Mouse (Mus musculus) left cerebral cortex, adult 18-20 months (tissue): ENCODE measurements around the gene Desi2. TPM values are rescaled to one million over a fixed set of nuclear protein-coding genes. Genes with fewer than 3 reads are reported as not detected.
"Not testable (repeated sequence)": the region's sequence is repeated elsewhere in the genome, so short reads cannot be mapped to it uniquely, and the experiment has no call there.

Experiments
- DNase-seq, 2 experiments: peaks; one replicate each; pipeline ENCODE4 v3.0.0; 2021 to 2022; ENCODE audit warnings: low spot score in 2 of 2, mixed read lengths in 1 of 2
- long read RNA-seq, 2 experiments: library from polyadenylated mRNA; stranded (forward); transcript quantifications; one replicate each; pipeline ENCODE4 v2.0.0; 2021
- total RNA-seq, 2 experiments: library from RNA; stranded (reverse); gene quantifications; 2 replicates each; pipeline ENCODE4 v1.2.3; 2021

Gene Desi2
- 10 to 100 TPM; 16.4 to 18.3 TPM for total RNA-seq
- long read RNA-seq, experiment 1, full-length matches to known transcripts: 21 of 25 reads
- long read RNA-seq, experiment 1, partial matches to known transcripts: 0 of 25 reads
- long read RNA-seq, experiment 1, other reads (novel, unspliced or antisense): 4 of 25 reads
- long read RNA-seq, experiment 2, full-length matches to known transcripts: 13 of 16 reads
- long read RNA-seq, experiment 2, partial matches to known transcripts: 0 of 16 reads
- long read RNA-seq, experiment 2, other reads (novel, unspliced or antisense): 3 of 16 reads

- peak; percentile 84 to 92 for DNase-seq
Measured at GRCm38 (mm10) chr1:178187216-178187791, at the start of gene Desi2. Gene Desi2 (plus strand): TSS chr1:178187417.

GRCm38 (mm10) chr1:178146513-178146912, 40.7 kb upstream of the Desi2 start:
- peak in 1 of 2 experiments; percentile 12 for DNase-seq

DNA sequence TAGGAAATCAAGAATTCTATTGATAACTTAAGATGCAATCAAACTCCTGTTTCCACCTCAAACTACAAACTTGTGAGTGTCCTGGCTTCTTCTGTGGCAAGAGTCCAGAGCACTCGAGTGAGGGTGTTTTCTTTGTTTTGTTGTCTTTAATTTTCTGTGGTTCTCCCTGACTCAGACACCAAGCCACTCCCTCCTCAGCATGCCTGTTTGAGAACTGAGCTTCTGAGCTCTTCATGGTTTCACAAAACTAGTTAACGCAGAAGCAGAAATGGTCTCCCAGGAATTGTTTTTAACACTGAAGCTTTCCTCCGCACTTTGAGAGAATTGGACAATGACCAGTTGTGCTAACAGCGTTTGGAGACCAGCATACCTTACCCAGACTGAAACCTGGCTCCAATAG, 40.3 kb upstream of the Desi2 start:
- DNase-seq: not testable (repeated sequence)

DNA sequence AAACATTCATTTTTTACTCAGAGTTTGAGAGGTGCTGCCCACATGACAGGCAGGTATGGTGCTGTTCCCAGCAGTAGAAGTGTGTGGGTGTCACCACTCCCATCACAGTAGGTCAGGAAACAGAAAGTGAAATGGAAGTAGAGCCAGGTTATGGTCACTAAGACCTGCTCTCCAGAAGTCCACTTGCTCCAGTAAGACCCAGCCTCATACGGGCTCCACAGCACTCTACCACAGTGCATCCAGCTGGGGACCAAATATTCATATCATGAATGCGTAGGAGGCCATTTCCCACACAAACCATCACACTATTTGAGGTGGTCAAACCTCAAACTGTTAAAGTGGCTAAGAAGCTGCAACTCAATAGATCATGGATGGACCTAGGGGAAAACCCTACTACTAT, 5.0 kb upstream of the Desi2 start:
- DNase-seq: no peak

GRCm38 (mm10) chr1:178185591-178185990, 1.6 kb upstream of the Desi2 start:
- no peak for DNase-seq

- not testable (repeated sequence) for DNase-seq
Measured at GRCm38 (mm10) chr1:178187810-178188209, 593 bp downstream of the Desi2 start.

DNA sequence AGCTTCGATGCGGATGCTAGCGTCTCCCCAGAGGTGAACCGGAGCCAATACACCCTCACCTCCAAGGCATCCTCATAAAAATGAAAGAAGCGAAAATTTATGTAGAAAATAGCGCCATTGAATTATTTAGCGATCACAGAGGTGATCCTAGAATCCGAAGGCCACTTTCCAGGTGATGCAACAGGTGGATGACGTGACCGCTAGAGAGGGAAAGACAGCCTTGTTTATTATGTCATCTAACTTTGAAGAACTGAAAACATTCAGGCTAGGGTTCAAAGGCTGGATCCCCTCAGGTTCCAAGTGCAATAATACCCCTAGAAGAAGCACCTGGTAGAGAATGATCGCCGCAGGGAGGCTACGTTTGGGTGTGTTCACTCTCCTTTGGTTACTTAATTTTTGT, 1.2 kb downstream of the Desi2 start:
- DNase-seq: no peak

- no peak for DNase-seq
Measured at GRCm38 (mm10) chr1:178205701-178206325, 18.6 kb downstream of the Desi2 start.

- not testable (repeated sequence) for DNase-seq
Measured at GRCm38 (mm10) chr1:178207856-178208255, 20.6 kb downstream of the Desi2 start.

DNA sequence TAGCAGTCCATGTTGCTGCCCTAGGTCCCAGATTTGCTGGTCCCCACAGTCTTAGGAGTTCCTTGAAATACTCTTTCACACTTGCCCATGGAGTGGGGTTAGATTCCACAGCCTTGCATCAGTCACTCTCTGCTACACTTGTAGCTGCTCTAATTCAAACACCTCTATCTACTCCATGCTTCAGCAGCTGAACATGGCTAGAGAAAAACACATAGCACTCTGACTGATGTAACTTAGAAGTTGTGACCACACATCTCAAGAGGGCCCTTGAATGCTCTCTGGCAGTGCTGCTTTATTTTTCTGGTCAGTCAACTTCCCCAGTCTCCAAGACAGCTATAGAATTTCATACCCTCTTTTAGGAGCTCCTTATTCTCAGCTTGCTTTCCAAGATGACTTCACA, 22.7 kb downstream of the Desi2 start:
- DNase-seq: no peak

DNA sequence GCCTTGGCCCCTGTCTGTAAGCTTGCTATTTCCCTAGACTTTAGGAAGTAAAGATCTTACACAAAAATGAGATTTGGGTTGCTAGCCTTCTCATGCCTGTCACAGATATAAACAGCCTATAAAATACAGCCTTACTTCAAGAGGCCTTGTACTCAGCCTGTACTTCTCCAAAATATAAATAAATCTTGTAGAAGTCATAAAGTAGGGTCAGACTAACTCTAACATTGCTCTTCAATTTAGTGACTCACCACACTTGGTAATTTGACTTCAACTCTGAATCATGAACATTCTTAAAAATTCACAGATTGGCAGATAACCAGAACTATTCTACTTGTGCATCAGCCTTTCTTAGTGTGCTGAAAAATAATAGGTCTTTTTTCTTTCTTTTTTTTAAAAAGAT, 29.9 kb downstream of the Desi2 start:
- no peak for DNase-seq

- DNase-seq: no peak
Measured at GRCm38 (mm10) chr1:178218305-178218704, 31.1 kb downstream of the Desi2 start.

- no peak for DNase-seq
Measured at GRCm38 (mm10) chr1:178219166-178220077, 32.2 kb downstream of the Desi2 start.

GRCm38 (mm10) chr1:178228888-178229287, 41.7 kb downstream of the Desi2 start:
- not testable (repeated sequence) for DNase-seq

GRCm38 (mm10) chr1:178234109-178234508, 46.9 kb downstream of the Desi2 start:
- DNase-seq: no peak

GRCm38 (mm10) chr1:178235919-178236466, 48.8 kb downstream of the Desi2 start:
- no peak for DNase-seq

- DNase-seq: no peak
Measured at GRCm38 (mm10) chr1:178238676-178239075, 51.5 kb downstream of the Desi2 start.

DNA sequence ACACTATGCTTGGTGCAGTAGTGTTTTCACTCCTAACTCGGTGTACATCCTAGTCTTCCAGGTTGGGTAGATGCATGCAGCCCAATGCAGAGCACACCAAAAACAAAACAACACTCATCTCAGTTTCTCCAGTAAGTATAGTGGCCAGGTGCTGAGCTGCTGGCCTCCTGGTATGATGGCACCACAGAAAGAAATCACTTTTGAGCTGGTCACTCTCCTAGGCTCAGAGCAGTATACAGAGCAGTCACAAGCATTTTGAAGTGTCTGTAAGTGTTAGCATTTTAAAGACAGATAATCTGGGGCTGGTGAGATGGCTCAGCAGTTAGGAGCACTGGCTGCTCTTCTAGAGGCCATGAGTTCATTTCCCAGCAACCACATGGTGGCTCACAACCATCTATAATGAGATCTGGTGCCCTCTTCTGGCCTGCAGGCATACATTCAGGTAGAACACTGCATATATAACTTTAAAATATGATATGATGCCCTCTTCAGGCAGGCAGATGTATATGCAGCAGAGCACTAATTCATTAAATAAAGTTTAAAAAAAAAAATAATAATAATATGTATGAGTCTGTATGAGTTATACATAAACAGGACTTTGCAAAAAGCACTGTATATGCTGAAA, 54.8 kb downstream of the Desi2 start:
- DNase-seq: no peak

DNA sequence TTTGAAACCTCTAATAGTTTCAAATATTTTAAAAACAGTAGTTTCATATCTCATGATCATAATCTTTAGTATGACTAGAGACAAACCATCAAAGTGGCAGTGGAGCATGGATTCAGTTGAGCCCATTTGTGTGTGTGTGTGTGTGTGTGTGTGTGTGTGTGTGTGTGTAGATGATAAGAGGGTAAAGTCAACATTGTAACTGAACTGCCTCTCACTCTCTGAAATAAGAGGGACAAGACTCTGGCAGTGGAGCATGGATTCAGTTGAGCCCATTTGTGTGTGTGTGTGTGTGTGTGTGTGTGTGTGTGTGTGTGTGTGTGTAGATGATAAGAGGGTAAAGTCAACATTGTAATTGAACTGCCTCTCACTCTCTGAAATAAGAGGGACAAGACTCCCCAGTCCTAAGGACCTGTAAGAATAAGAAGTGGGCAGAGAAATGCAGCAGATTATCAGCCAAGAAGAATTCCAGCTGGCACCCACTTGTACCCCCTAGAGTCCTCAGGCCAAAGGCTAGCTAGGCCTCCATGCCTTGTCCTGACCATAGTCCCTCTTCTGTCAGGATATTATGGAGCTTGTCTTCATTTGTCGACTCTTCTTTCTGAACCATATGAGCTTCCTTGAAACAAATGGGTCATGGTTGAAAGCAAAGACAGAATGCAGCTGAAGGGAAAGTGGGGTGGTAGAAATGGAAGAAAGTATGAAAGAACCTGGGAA, 61.0 kb downstream of the Desi2 start:
- no peak for DNase-seq

GRCm38 (mm10) chr1:178254598-178254997, 67.4 kb downstream of the Desi2 start:
- no peak for DNase-seq
